Mouse (Mus musculus) neural tube, embryonic 13.5 days (tissue): ENCODE data around the gene Pimreg. TPM values are rescaled to one million over a fixed set of nuclear protein-coding genes. Genes with fewer than 3 reads are reported as not detected.

Experiments
- polyA plus RNA-seq: library from polyadenylated mRNA; unstranded; fragments of >200 nt; fragmentation: Nextera tagmentation; extraction: Ambion mirVana; gene quantifications from 2 replicates; pipeline ENCODE4 v1.2.1, GENCODE M21; 2015

Pimreg gene
- polyA plus RNA-seq, 1 experiment from 2014 or later = 31.2 TPM

Other genes starting within 250 kb of the Pimreg start
- 0.32 and 0.39 TPM in 2 replicates for gene Aipl1, start 4.5 kb upstream of the Pimreg start, polyA plus RNA-seq
- 1.8 and 2.1 TPM in 2 replicates for gene Pitpnm3, start 93.7 kb downstream of the Pimreg start, polyA plus RNA-seq
- 0.75 and 0.79 TPM in 2 replicates for gene Gm43951, start 164.8 kb downstream of the Pimreg start, polyA plus RNA-seq
- gene 4933427D14Rik, start 165.4 kb downstream of the Pimreg start, polyA plus RNA-seq = 17.8 and 19.9 TPM in 2 replicates
- gene Txndc17, start 165.5 kb downstream of the Pimreg start, polyA plus RNA-seq = 169 and 198 TPM in 2 replicates
- 66.5 and 66.9 TPM in 2 replicates for gene Med31, start 173.6 kb downstream of the Pimreg start, polyA plus RNA-seq
- 0.61 and 0.96 TPM in 2 replicates for gene Slc13a5, start 225.2 kb downstream of the Pimreg start, polyA plus RNA-seq